Mouse (Mus musculus): ENCODE results near the gene Uqcrfs1. TPM values are rescaled to one million over a fixed set of nuclear protein-coding genes. Genes with fewer than 3 reads are reported as not detected.

Uqcrfs1 gene
- polyA plus RNA-seq (2015; fragmentation: Nextera tagmentation; extraction: Ambion mirVana) = 725 and 828 TPM in 2 replicates

DNA sequence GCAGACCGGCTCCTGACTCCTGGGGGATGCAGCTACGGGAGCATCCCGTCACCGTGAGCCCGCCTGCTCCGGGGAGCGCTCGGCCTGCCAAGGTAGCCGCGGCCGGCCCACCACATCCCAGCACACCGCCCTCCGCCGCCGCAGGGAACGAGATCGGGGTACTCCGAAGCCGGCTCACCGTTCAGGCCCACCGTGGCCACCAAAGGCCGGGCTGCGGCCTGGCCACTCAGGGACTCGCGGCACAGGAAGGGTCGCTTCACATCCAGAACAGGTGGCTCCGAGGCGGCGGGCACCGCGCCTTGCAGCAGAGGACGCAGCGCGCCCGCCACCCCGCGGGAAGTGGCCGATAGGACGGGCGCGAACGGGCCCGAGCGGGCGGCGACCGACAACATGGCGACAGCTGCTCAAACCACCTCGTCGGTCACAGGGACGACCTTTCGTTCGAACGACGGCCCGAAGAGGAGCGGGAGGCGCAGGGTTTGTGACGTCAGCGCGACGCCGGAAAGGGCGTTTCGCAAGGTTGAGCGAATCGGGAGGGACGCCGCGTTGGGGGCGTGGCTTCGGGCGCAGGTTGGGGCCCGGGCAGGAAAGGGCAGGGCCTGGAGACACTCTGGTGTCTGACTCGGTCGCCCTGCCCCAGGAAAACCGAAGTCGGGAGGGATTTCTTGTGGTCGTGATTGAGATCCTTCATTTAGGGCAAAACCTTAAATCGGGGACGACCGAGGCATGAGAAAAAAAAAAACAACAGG lies at the start of gene Uqcrfs1:
TSS of gene Uqcrfs1 (minus strand) at position 507 of the 749 bp plus-strand sequence.

Other genes with a start within 250 kb of the Uqcrfs1 start
- gene Agtr1a, start 208.9 kb downstream of the Uqcrfs1 start, polyA plus RNA-seq (2015; fragmentation: Nextera tagmentation; extraction: Ambion mirVana) = 14.9 and 15.0 TPM in 2 replicates
- gene Dusp22, start 114.6 kb upstream of the Uqcrfs1 start, polyA plus RNA-seq (2015; fragmentation: Nextera tagmentation; extraction: Ambion mirVana) = 79.4 and 80.7 TPM in 2 replicates
- 0.18 and 0.57 TPM in 2 replicates for gene Irf4, start 203.9 kb upstream of the Uqcrfs1 start, polyA plus RNA-seq (2015; fragmentation: Nextera tagmentation; extraction: Ambion mirVana)

All from skeletal muscle tissue, postnatal 0 days (tissue).